Mouse (Mus musculus) brain, adult 2 months (tissue): ENCODE measurements around the gene Gm20661.

Source experiments
- DNase-seq: peaks from one replicate; pipeline ENCODE4 v3.0.0; 2011; ENCODE audit warnings: low read depth, low spot score

Gene Gm20661

DNA sequence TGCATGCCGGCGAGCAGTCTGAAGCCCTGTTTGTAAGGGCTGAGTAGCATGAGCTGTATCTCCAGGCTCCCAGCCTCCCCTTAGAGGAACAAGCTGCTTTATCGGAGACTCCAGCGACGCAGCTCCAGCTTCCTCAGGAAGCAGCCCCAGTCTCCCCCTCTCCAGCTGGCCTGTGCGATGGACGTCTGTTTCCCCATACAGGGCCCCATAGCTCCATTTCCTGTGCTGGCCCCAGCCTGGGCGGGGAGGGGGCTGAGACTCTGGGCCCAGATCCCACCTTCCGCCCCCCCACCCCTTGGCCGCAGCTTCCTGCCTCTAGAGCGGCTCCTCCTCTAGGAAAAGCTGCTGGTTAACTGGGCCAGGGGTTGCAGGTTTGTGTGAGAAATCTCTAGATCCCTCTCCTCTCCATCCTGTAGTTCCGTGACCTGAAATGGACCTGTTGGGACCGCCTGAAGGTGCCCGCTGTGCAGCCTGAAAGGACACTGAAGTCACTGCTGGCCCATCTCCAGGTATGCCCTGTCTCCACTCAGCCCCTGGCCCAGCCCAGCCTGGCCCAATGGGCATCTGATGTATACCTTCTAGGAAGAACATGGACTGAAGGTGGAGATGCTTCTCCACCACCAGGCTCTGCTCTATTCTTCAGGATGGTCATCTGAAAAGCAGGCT lies at the start of gene Gm20661:
TSS of gene Gm20661 (plus strand) at position 378 of the 666 bp plus-strand sequence.
- peak; percentile 74 for DNase-seq

DNA sequence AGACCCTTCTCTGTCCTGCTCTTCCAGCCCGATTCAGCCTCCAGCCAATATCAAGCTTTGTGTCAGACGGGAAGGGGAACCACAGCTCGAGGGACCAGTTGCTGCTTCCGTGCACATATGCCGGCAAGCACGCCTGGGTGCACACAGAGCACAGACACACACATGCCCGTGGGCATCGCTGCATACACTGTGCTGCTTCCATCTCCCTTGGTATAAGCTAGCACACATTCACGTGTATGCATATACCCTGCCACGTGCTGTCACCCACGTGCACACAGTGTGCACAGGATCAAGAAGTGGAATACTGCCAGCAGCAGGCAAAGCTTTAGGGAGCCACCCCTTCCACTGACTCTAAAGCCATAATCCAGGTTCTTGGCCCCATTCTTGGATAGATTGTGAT lies 48.7 kb upstream of the Gm20661 start:
- peak; percentile 70 for DNase-seq

- no peak for DNase-seq
These were observed 47.5 kb upstream of the Gm20661 start, which contains the start of gene Camkv for GRCm38 (mm10) chr9:107935374-107935773. TSS of gene Camkv (plus strand) at chr9:107935674.

- DNase-seq, result peak; percentile 68
These were observed 47.1 kb upstream of the Gm20661 start for GRCm38 (mm10) chr9:107935790-107936214.

DNA sequence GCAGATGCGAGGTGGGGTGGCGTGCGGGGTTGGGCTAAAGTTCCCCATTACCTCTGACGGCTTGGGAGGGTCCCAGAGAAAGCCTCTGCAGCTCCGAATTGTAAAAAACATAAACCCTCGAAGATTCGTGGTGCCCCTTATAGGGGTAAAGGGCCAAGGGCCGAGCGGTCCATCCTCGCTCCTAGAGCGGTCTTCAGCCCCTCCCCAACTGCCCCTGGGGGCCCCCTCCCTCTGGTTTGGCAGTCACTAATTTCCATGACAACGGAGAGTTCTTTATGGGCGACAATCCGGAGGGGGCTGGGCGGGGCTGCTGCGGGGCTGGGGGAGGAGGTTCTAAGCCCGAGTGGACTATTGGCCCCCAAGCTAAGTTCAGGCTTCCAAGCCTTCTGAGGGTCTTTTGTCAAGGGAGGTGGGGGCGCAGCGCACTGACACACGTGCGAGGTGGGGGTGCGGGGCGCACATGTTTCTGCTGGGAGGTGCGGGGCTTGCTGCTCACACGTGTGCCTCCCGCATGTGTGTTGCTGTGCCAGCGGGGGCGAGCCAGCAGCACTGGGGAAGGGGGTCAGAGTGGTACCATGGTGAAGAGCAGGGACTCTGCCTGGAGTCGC lies 46.5 kb upstream of the Gm20661 start:
- peak; percentile 69 for DNase-seq

GRCm38 (mm10) chr9:107936831-107937230 lies 46.0 kb upstream of the Gm20661 start:
- no peak for DNase-seq

GRCm38 (mm10) chr9:107947241-107948194 lies 35.3 kb upstream of the Gm20661 start:
- peak; percentile 82 for DNase-seq

GRCm38 (mm10) chr9:107949184-107949921 lies 33.5 kb upstream of the Gm20661 start:
- DNase-seq, result no peak

DNA sequence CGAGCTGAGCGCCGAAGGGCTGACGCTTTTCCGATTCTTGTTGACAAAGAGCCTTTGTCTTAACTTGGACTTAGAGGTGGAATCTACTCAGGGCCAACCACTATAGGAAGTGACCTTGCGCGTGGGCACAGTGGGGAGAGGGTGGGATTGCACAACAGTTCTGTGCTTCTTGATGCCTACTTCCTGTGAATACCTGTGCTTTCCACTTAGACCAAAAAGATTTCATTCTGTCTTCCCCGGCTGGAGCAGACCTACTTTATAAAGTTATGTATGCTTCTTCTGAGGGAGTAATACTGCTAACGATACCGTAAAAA lies 33.0 kb upstream of the Gm20661 start, which contains the start of gene Traip:
TSS of gene Traip (plus strand) at position 215 of the 314 bp plus-strand sequence.
- DNase-seq, result no peak

DNA sequence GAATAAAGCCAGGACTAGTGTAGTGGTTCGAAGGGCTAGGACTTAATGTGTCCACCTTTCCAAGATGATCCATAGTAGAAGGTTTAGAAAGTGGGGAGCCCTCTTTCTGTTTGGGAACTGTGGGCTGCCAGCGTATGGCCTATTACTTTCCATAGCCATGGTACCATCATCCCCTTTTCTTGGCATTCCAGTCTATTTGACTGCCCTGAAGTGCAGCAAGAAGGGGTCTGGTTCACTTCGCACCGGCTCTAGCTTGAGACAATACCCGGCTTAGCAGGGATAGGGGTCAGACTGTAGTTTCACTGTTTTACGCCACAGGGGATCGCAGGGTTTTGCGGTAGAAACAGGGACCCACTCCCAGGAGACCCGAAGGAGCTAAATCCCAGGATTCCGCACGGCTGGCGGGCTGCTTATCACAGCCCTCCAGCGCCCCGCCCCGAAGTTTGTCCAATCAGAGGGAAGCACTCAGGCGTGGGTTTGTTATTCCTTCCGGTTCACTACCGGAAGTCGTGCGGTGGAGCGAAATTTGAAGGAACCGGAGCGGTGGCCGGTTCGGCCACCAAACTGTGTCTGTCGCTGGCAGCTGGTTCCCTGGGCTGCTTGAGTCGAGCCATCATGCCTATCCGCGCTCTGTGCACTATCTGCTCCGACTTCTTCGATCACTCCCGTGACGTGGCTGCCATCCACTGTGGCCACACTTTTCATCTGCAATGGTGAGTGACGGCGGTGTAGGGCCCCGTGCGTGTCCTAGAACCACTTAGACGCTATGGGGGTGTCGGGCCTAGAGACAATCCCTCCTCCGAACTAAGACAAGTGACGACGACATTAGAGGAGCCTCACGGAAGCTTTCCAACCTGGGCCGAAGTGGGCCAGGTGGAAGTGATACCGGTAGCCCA lies 32.1 kb upstream of the Gm20661 start:
- DNase-seq, result peak; percentile 94

DNA sequence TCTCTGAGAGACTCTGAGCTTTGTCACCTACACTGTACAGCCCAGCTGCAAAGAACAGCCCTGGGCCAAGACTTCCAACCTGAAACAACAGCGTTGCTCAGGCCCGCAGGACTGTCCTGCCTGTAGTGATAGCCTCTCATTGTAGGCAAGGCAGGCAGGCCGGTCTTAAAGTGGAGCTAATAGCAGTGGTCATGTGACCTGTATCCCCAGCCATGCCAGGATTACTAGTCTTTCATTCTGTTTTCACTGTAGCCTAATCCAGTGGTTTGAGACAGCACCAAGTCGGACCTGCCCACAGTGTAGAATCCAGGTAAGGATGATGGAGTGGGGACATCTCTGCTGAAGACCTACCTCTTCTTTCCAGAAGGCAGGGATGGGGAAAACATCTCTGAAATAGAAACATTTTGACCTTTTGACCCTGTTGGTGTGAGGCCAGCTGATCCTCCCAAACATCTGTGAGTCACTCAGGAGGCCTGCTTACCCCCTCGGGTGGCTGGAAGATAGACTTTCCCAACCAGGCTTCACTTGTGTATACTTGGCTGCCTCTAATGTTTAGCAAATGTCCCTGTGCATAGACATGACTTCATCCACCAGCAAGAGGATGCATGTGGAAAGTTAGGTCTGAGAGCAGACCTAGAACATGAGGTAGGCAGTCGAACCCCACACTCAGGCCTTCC lies 27.1 kb upstream of the Gm20661 start:
- no peak for DNase-seq

DNA sequence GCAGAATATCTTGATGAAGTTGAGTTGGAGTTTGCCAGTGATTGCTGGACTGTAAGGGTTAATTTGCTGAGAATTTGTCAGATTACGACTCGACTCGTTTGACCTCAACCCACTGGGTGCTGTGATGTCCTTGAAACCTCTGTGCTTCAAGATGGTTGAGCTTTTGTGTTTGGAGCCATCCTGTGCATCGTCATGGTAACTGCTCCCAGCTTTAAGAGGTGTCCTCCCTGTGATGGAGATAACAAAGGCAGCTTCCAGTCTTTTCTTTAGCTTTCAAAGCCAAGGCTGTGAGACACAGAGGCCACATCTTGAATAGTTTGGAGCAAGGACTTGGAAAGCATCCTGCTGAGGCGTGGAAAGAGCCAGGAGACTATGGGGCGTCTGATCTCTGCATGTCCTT lies 25.7 kb upstream of the Gm20661 start:
- no peak for DNase-seq

GRCm38 (mm10) chr9:107959896-107960295 lies 23.0 kb upstream of the Gm20661 start:
- peak; percentile 41 for DNase-seq

DNA sequence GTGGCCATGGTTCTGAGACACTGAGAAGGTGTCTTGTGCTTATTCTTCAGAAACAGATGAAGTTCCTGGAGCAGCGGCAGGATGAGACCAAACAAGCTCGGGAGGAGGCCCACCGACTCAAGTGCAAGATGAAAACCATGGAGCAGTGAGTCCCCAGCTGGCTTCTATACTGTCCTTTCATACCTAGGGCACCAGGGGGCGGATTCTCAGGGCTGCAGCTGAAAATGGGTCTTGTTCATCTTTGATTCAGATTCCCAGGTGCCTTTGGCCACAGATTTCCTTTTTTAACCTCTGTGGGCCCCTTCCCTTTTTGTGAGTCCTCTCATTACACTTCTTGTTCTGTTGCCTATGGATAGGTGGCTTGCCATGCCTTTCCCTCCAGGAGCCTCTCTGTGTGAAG lies 21.9 kb upstream of the Gm20661 start:
- no peak for DNase-seq

GRCm38 (mm10) chr9:107961351-107961762 lies 21.5 kb upstream of the Gm20661 start:
- DNase-seq, result peak; percentile 96

DNA sequence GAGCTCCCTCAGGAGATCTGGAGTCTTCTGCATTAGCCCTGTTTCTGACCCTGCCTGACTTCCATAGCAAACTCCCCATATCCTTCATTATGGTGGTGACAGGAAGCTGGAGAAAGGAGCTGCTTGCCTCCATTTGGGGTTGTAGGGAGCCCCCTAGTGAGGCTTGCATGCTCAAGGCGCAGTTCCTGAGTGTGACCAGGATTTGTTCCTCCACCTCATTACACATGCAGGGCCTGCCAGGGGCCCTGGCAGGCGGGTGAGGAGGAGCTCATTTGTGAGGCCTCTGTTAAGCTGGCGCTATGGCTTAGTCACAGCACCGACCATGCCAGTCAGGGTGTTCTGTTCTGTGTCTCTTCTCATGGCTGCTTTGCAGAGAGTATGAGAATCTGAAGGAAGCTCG lies 21.0 kb upstream of the Gm20661 start:
- peak; percentile 93 for DNase-seq

- DNase-seq, result no peak
These were observed 19.9 kb upstream of the Gm20661 start for GRCm38 (mm10) chr9:107962916-107963315.

GRCm38 (mm10) chr9:107963700-107964099 lies 19.2 kb upstream of the Gm20661 start:
- peak; percentile 93 for DNase-seq

GRCm38 (mm10) chr9:107964681-107965080 lies 18.2 kb upstream of the Gm20661 start:
- no peak for DNase-seq

- DNase-seq, result no peak
These were observed 16.2 kb upstream of the Gm20661 start for GRCm38 (mm10) chr9:107966676-107967075.
